Mouse (Mus musculus) brain, adult 2 months (tissue): Measurements from ENCODE around the gene Triobp.
A peak's percentile ranks its signal among the peaks of the same experiment; 100 is the strongest.
"Not testable (repeated sequence)": the region's sequence is repeated elsewhere in the genome, so short reads cannot be mapped to it uniquely, and the experiment has no call there.

Experiments
- DNase-seq: peaks from one replicate; pipeline ENCODE4 v3.0.0; 2011; ENCODE audit warnings: low read depth, low spot score

Gene Triobp

GRCm38 (mm10) chr15:79029519-79030241, 82.2 kb downstream of the Triobp start:
- no peak for DNase-seq

DNA sequence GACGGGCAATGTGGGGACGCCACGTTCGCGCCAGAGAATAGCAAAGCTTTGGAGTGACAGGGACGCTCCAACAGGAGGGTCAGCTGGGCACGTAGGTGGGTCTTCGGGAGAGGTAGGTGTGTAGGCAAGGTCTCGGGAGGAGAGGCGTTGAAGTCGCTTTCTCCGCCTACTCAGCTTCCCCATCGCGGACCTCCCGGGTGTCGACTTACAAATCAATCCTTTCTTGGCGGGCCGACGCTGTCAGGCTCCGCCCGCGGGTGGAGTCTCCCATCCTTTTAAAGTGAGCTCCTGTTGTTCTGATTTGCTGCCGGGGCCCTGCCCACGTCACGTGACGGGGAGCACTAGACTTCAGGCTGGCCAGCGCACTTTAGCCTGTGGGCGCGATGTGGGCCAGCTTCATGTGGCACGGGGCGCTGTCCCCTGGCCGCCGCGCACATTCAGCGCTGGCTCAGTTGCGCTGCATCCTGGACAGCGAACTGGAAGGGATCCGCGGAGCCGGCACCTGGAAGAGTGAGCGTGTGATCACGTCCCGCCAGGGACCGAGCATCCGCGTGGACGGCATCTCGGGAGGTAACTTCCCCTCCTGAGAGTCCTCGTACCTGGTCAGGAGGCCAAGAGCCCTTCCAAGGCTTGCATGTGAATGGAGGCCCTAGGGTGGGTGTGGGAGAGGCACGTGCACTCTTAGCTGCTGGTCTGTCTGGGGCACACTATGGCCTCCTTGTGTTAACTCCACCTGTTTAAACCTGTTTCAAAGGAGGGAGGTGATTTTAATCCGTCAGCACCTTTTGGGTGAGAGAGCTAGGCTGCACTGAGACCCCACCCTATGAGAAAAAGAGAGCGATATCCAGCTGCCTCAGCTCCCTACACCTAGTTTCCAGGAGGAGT, 83.3 kb downstream of the Triobp start:
- DNase-seq = peak; percentile 97

- not testable (repeated sequence) for DNase-seq
Observed at GRCm38 (mm10) chr15:79031908-79032307, 84.4 kb downstream of the Triobp start.

DNA sequence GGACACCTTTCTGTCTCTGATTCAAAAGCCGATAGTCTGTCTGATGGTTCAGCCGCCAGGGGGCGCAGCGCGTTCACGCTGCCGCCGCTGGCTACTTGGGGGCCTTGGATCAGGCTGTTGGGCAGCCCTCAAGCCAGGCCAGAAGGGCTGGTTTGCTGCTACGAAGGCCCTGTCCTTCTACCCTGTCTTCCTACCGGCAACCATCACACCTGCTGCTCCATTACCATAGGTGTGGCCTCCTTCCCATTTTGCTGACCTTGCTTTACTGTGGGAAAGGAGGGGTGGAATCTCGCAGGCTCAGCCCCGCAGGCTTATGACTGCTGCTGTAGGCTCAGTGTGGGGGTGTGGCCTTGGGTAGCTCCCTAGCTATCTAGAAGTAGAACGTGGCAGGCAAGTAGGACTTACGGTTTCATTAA, 90.4 kb downstream of the Triobp start:
- peak; percentile 82 for DNase-seq

DNA sequence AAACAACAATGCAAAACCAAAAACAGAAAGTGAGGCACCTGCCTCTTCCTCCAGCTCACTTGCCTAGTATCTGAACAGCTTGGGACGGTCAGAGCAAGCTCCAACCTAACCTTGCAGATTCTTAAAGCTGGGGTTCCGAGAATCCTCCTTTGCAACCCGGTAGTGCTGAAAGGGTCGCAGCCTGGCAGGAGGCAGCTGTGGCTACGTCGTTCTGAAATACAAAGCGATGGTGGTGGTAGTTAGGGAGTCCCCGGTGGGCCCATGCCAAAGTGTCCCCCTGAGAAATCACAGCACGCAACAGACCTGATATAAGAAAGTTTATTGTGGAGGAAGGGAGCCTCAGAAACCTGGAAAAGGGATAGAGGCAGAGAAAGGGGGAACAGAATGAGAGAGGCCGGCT, 90.8 kb downstream of the Triobp start:
- DNase-seq = no peak

DNA sequence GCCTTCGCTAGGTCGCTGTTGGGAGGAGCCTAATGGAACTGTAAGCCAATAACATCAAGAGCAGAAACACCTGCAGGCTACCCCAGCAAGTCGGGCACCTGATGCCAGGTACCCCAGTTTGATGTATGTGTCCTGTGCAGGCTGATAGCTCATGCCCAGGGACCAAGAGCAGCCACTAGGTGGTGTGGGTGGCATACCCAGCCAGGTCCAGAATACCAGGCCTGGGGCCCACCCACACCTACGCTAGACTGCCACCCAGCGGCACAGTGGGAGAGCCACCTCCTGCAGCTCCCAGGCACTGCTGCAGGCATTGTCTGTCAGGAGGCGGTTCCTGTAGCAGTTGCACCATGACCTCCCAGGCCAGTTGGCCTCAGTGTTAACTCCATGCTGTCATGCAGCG, 91.3 kb downstream of the Triobp start:
- peak; percentile 87 for DNase-seq

GRCm38 (mm10) chr15:79040501-79041416, 93.2 kb downstream of the Triobp start:
- DNase-seq = no peak

- DNase-seq = no peak
Observed at GRCm38 (mm10) chr15:79041585-79041984, 94.1 kb downstream of the Triobp start, which contains the start of gene Galr3. Gene Galr3 (plus strand): TSS chr15:79041885.

DNA sequence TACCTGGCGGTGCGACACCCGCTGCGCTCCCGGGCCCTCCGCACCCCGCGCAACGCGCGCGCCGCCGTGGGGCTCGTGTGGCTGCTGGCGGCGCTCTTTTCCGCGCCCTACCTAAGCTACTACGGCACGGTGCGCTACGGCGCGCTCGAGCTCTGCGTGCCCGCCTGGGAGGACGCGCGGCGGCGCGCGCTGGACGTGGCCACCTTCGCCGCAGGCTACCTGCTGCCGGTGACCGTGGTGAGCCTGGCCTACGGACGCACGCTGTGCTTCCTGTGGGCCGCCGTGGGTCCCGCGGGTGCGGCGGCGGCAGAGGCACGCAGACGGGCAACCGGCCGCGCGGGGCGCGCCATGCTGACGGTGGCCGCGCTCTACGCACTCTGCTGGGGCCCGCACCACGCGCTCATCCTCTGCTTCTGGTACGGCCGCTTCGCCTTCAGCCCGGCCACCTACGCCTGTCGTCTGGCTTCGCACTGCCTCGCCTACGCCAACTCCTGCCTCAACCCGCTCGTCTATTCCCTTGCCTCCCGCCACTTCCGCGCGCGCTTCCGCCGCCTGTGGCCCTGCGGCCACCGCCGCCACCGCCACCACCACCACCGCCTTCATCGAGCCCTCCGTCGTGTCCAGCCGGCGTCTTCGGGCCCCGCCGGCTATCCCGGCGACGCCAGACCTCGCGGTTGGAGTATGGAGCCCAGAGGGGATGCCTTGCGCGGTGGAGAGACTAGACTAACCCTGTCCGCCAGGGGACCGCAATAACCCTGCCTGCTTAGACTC, 95.4 kb downstream of the Triobp start:
- DNase-seq = peak; percentile 81

DNA sequence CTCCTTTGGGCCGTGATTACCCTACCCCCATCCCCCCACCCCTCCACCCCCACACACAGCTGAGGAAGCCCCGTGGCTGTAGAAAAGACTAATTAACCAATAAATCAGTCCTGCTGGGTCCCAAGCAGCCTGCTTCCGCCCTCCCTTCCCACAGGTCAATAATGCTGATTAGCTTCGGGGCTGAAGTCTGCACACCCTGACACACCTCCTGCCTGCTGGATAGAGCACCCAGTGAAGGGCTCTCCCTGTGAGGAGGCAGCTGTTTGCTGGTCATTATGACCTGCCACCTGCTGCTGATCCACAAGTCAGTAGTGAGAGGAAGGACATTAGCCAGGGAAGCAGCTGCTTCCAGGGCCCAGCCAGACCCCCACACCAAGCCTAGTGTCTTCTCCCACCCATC, 97.3 kb downstream of the Triobp start:
- no peak for DNase-seq

DNA sequence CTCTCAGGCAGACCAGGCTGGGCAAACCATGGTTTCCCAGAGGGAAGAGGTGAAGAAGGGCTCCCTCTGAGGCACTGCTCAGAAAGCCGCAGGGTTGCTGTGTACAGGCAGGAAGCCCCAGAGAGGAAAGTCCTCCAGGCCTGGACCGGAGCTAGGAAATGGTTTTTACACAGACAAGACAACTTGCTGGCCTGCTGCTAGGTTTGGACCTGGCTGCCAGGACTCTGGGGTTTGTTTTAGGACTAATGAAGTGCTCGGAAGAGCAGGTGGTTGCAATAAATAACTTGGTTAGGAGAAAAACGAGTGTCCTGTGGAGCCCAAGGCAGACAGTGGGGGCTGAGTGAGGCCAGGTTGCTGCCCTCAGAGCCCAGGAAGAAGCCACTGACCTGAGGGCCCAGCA, 100.7 kb downstream of the Triobp start:
- no peak for DNase-seq

GRCm38 (mm10) chr15:79050160-79050845, 102.8 kb downstream of the Triobp start:
- DNase-seq = peak; percentile 58

DNA sequence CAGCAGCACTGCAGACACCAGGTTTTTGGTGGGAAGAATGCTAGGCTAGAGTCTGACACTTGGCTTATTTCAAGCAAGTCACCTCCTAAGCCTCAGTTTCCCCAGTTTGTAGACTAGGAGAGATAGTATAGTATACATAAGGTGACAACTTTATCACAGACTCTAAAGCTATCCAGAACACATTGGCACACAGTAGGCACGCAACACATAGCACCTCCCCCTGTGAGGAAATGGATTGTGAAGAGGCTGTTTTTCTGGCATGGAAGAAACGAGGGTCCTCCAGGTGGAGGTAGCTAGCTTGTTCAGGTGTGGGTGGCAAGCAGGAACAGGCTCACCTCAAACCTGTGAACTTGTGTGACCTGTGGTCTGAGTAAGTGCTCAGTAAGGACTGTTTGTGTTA, 103.4 kb downstream of the Triobp start:
- no peak for DNase-seq

DNA sequence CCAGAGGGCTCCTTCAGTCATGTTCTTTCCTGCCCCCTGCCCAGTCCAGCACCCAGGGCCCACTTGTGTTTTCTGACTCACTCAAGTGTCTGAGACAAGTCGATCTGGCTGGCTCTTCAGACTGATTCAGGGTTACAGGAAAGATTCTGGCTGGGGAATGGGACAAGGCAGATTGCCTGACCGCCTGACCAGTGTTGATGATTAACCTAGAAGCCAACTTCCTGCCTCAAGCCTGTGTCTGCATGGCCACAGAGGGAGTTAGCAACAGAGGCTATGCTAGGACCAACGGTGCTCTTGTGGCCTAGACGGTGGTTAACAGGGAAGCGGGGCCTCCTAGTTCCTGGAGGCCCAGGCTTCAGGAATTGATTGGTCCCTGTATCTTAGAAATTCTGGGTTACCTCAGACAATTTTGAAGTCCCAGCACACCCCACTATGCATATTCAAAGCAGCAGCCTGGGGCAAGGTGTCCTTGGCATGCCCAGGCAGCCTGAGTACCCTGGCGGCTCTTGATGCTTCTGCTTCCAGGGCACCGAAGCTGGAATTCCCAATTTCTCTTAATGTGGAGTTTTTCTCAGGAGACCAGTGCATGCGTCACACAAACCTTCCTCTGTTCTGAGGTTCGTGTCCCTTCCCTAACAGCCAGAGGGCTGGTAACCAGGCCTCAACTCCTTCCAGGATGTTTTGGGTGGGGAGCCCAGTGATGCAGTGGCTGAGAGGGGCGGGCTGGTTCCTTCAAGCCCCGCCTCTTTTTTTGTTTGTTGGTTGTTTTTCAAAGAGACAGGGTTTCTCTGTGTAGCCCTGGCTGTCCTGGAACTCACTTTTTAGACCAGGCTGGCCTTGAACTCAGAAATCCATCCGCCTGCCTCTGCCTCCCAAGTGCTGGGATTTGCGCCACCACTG, 104.2 kb downstream of the Triobp start:
- no peak for DNase-seq

DNA sequence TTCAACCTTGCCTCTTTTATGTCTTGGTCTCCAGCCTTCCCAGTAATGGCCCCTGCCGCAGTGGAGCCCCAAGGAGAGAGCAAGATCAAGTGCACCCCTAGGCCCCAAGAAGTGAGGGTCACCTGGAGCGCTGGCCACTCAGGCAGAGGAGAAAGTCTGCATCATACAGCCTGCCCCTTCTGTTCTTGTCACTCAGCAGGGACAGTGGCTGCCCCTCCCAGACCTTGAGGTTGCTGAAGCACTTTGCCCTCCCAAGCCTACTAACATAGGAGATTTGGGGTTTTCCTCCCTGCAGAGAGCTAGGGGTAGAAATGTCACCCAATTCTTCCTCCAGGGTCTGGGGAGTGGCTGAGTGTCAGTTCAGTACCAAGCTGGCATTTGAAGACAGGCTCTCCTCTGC, 104.8 kb downstream of the Triobp start:
- no peak for DNase-seq
